Mouse (Mus musculus): ENCODE measurements at regions not wholly inside any gene's neighbourhood (a gene's known extent, or its start where the extent isn't known, plus 50 kb on each side); places are given as distances from the start of the nearest gene placed in this dataset.

DNA sequence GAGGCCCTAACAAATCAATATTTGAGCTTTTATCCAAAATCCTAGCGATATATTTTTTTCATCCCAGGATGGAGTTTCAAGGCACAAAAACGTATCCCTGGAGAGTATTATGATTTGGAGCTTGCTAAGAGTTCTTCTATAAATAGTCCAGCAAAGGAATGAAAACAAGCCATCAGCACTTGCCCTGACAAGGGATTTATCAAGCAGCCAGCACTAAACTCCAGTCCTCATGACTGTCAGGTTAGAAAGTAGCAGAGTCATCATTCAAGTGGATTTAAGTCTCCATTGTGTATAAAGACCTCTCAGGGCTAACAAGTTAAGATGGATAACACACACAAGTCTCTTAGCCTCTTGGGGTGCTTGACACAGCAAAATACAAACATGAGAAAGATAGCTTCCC is 148.6 kb upstream of the Ust start:
- no peak for DNase-seq

DNA sequence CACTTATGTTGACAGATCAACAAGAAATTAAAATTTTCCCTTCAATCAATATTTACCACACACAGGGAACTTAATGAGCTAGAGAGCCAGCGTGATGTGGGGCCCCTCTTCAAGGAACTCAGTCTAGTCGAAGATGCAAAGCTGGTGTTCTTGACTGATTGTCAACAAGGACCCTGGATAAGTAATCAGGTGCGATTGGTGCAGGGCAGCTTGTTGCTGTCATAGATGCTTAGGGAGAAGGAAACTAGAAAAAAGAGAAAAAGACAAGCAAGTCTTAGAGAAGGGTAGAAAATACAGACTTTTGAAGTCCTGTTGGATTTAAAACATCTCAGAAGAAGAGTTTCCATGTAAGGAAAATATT is 140.3 kb upstream of the Ust start:
- DNase-seq = peak; percentile 43

DNA sequence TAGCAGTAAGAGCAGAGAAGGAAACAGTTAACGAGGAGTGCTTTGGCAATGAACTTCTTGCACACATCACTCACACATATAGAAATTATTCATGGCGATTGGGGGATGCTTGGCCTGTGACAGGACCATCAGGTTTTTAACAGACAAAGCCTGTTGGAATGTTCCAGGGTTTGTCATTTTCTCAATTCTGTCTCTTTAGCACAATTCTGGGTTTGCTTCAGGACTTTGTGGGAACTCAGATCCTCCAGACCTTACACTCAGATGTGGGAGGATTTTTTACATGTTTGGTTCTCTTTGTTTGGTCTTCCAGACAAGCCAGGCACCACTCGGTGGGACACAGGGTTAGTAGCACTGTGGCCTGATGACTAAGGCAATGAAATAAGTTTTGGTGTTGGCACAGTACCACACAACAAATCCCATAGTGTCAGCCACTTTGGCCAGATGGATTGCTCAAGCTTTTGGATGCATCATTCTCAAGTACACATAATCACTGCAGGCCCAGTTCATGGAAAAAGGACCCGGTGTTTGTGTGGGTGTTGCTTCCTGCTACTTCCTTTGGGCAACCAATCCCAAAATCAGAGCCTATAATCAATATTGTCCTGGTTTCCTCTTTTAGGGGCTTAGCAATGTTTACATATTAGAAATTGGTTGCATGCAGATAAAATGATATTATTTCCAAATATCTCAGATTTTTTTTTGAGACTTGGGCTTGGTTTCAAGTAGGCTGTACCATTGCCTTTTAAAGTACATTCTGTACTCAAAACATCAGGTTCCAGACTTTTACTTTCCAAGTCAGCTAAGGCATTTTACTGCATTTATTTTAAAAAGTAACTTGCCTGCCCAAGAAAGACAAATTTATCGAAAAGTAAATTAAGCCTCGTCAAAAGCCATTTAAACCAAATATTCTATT is 139.7 kb upstream of the Ust start:
- DNase-seq = peak; percentile 71

DNA sequence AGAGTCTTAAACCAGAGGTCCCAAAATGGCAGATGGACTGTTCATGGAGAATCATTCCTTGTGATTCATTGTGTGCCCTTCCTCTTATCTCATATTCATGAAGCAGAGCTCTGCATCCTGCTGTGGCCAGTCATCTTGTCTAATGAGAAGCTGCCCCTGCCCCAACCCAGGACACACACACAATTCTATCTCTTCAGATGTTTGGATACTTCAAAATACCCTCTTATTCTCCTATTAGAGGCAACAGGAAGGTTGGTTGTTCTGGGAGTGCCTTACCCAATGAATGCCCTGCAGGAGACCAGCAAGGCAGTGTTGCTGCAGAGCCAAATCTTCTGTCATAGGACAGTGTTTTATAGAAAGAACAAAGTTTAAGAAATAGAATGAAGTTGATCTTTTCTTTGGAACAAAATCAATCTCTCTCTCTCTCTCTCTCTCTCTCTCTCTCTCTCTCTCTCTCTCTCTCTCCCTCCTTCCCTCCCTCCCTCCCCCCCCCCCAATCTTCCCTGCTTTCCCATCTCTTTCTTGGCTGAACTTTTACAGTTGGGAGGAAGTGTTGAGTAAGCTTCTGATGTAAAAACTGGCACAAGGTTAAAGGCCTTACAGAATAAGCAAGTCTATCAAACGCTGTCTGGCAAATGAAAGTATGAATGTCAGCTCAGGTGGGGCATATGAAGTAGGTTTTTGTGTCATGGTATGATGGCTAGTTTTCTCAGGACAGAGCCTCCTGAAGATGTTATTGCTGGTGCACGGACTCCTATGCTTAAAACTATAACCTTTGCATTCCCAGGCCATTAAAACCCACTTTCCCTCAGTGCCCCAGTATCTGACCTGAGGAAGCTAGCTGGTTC is 138.8 kb upstream of the Ust start:
- peak; percentile 11 for DNase-seq

DNA sequence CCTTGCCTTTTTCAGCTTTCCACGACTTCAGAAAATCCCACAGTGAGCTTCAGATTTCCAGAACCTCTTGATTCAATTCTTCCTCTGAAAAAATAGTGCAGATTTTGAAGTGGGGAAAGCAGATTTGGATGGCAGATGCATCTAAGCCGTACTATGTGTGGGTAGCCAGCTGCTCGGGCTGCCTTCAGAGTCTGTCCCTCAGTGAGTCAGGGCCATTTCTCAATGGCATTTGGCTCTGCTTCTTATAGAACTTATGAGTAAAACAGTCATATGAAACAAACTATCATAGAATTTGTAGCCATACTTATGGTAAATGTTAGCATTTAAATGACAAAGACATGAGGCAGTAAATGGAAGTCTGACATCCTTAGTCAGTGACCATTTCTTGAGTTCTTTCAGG is 135.0 kb upstream of the Ust start:
- DNase-seq = no peak

DNA sequence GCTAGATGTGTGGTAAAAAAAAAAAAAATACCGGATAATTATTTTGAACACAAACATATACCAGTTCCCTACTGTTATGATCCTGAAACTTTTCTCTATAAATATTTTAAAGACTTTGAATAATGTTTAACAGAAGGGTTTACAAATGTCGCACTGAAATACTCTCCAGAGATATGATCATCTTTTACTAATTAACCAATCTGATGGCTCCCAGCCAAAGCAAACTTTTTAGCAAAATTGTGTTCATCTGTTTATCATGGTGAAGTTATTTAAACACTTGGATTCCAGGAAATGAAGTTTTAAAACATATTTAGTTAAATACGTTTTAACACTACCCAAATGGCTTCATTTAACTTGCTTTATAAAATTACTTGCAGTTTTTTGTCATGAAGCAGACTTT is 123.6 kb upstream of the Ust start:
- DNase-seq = no peak

DNA sequence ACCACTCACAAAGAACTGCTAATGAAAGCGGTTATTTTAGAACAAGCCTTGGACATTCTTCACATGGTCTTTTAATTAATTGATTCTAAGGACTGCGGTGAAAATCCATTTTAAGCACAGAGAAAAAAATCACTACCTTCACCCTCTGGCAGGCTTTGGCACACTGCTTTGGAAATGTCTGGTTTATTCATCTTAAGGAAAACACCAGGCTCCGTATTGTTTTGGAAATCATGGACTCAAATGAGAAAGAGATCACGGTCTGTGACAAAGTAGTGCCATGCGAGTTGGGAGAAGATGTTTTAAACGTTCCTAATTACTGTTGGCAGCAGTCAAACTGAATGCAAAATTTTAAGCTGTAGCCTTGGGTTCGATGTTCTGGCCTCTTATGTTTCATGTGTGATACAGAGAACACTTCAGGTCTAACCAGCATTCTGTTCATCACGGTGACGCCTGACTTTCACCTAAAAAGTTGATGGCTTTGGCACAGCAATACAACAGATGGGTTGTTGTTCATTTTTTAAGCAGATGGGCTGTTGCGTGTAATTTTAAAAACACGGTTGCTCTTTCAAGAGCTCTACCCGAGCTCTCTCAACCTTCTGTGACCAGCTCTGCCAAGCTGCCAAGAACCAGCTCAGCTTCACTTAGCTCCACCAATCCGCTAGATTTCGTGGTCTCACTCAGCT is 105.7 kb upstream of the Ust start:
- DNase-seq = no peak

DNA sequence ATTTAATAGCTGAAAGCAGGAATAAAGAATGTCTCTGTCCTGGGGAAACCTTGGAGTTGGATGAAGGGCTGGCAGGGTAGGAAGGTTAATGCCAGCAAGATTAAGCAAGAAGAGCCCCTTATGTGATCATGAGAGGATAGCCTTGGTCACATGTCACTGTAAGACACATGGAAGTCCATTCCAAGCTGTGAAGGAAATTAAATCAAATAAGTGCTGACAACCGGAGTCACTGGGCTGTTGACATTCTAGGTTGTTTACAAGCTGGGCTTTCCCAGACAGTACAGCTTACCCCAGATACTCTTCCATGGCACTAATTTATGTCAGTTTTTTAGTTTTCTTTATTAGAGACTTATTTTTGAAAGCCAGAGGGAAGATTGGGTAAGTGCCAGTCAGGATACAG is 100.1 kb upstream of the Ust start:
- no peak for DNase-seq

DNA sequence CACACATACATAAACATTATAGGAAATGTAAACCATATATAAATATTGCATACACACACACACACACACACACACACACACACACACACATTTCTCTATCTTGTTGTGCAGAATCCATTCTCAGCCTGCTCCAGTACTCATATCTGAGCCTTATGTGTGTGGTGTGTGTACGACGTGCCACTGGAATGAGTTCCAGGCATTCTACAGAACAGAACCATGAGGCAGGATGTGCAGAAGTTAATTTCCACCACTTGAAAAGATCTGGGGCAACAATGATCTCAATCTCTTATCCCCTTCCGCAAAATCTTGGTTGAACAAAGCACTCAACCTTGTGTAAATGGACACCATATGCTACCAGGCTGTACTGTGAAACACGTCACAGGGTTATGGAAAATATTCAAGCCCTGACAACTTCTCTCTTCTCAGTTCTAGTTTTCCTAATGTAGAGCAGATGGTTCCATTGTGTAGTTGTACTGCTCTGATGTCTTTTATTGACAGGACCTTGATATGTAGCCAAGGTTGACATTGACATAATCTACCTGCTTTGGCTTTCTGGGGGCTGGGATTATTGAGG is 96.9 kb upstream of the Ust start:
- no peak for DNase-seq

DNA sequence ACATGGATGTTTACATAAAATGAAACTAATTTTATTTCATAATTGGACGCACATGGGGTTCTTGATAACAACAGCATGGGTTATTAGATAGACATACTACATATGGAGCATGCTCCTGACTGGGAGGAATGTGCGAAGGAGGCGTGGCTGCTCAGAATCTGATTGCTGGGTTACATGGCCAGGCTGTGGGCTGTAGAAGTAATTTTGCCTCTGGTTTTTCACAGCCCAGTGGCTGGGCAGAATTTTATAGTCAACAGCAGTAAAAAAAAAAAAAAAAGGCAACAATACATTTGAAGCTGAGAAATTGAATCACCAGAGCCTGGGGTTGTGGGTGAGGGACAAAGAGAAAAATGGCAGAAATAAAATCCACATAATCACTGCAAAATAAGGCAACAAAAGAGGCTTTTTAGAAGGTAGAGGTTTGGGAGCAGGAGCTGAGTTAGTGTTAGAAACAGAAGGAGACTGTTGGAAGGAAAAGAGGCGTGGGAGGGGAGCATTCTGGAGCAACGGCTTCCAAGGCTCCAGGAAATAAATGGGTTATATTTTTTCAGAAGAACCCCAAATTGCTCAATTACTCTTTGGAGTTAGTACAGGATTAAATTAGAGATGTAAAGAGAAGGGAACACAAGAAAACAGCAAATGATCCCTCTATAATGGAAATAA is 71.4 kb upstream of the Ust start:
- DNase-seq = no peak

DNA sequence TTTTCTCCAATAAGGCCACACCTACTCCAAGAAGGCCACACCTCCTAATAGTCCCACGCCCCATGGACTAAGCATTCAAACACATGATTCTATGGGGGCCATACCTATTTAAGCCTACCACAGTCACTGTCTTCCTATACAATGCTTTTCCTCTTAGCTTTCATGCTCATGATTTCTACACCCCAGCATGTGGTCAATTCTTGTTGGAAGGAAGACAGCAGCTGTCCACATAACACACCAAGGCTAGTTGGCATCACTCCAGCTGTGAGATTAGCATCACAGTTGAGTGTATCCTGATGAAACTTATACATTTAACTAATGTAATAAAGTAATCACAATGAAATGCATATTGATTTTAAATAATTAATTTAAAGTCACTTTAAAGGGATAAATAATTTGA is 70.5 kb upstream of the Ust start:
- no peak for DNase-seq

DNA sequence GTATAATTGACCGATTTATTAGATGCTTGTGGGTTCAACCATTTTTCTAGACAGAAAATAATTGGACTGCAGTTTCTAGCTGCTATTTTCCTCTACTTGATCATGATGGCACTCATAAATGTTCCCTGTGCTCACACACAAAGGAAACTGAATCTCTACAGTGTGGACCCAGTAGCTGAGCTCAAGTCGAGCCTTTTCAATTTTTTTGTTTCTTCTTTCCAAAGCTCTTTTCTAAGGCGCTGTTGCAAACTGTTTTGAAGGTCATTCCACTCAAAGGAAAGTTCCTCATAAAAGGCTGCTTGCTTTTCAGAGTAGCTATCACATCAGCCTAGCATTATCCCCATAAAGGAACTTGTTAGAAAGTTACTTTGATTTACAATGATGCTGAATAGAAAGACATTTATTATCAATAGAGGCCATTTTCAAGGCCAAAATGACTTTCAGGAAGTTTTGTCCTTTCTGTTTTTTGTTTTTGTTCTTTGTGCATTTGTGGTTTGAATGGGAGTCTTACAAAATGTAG is 65.8 kb upstream of the Ust start:
- DNase-seq = no peak

DNA sequence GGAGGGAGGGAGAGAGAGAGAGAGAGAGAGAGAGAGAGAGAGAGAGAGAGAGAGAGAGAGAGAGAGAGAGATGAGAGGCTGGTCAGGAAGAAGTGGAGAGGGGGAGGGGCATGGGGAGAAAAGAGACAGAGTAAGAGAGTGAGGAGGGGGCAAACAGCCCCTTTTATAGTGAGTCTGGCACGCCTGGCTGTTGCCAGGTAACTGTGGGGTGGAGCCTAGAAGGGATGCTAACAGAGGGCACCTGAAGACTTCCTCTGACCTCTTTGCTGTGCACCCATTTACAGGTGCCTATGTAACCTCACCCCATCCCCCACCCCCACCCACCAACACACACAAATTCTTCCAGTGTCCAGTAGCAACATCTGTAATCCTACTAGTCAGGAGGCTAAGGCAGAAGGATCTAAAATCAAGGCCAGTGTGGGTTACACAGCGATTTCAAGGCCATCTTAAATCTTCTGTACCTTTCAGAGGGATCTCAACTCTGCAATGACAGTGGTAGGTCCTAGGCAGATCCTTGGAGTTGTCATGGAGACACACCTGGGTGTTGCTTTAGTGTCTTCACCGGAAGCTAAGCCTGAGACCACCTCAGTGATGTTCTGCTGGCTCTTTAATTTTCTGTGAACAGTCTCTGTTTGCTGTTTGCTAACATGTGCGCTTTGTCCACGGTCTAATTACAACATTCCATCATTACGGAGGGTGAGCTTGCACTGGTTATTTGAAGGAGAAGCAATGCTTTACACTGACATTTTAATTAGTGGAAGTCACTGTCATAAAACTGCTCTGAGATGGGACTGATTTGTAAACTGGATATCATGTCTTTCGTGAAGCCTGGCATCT is 65.1 kb upstream of the Ust start:
- DNase-seq = no peak

DNA sequence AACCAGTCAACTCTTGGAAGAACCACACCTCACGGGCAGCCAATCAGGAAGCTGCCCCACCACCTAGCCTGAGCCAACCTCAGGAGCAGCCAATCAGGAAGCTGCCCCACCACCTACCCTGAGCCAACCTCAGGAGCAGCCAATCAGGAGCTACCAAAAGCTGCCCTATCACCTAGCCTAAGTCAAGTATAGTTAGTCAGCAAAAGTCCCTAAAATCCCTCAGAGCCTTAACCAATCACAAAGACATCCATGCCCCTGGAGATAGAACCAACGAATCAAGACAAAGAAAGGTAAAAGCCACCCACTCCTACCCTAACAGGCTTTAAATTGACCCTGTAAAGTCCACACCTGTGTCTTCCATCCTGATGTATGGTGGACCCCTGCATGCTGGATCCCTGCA is 61.7 kb upstream of the Ust start:
- no peak for DNase-seq

DNA sequence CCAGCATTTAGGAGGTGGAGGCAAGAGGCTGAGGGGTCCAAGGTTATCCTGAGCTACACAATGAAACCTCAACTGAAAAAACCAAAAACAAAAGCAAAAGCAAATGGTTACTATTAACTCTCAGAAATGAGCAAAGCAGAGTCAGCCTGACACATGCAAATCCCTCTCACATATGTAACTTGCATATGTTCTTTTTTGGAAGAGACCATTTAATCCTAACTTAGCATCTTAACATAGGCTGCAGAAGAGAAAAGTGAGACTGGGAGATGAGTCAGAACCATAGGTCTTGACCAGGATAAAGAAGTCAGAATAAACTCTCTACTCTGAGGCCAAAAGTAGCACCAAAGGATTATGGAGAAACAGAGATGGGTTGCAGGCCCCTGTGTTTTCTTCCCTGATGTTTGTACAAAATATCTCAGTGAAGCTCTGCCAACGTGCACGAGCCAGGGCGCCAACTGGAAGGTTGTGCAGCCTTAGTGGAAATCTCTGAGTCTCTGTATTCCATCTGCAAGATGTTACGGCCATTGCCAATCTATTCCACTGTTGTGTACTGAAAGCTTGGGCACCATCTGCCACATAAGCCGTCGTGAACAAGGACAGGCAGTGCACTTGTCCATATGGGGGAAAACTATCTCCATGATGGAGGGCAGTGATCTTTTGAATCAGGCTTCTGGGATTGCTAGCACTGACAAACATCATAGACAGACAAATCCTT is 59.2 kb upstream of the Ust start:
- DNase-seq = no peak
